Mouse (Mus musculus) CH12.LX (cell line): ENCODE data around the gene Ctnnd2. TPM values are rescaled to one million over a fixed set of nuclear protein-coding genes. Genes with fewer than 3 reads are reported as not detected.

Source experiments
- DNase-seq: peaks from one replicate; pipeline ENCODE4 v3.0.0-alpha.2; 2013; ENCODE audit errors: extremely low read depth
- H3K27ac ChIP-seq: 2 replicates; pipeline ENCODE4 v1.5.1; 2012; ENCODE audit warnings: low read depth, mild to moderate bottlenecking, control low read depth, moderate library complexity; ENCODE audit not compliant: insufficient read depth
- H3K27me3 ChIP-seq: replicated peaks from 2 replicates; pipeline ENCODE3; 2012; ENCODE audit warnings: inconsistent platforms
- H3K36me3 ChIP-seq, 2 experiments: replicated peaks in 1 of 2; 2 replicates each; pipeline versions ENCODE3 to v1.6.1; 2012; ENCODE audit warnings: inconsistent platforms in 1 of 2, low read length in 1 of 2, mild to moderate bottlenecking in 1 of 2, mixed read lengths in 1 of 2, moderate library complexity in 1 of 2; ENCODE audit not compliant: control insufficient read depth in 1 of 2, insufficient read depth in 1 of 2
- H3K4me1 ChIP-seq, 2 experiments: 2 replicates each; pipeline ENCODE4 v1.6.1; 2012; ENCODE audit warnings: inconsistent platforms in 1 of 2, moderate library complexity in 1 of 2; ENCODE audit not compliant: insufficient read depth in 2 of 2, control insufficient read depth in 1 of 2
- H3K4me2 ChIP-seq: 2 replicates; pipeline ENCODE4 v1.6.1; 2012; ENCODE audit warnings: low read depth, mild to moderate bottlenecking, control low read depth; ENCODE audit not compliant: poor library complexity, insufficient read depth, severe bottlenecking
- H3K4me3 ChIP-seq, 3 experiments: fragments of 150-350 bp in 1 of 3; sonication (generic) in 1 of 3; replicated peaks in 1 of 3; 2 replicates each; pipeline versions ENCODE3 to v1.5.1; 2011 to 2012; ENCODE audit warnings: low read depth in 2 of 3, low read length in 2 of 3, mild to moderate bottlenecking in 2 of 3, moderate library complexity in 2 of 3, control low read depth in 1 of 3, improper control_type of control experiment in 1 of 3, inconsistent platforms in 1 of 3, mixed read lengths in 1 of 3; ENCODE audit not compliant: poor library complexity in 1 of 3
- H3K79me2 ChIP-seq: replicated peaks from 2 replicates; pipeline ENCODE4 v1.6.1; 2012; ENCODE audit warnings: mild to moderate bottlenecking, moderate library complexity; ENCODE audit not compliant: control insufficient read depth, poor library complexity, insufficient read depth, severe bottlenecking; ENCODE audit errors: extremely low read depth
- H3K9ac ChIP-seq: 2 replicates; pipeline ENCODE4 v1.6.1; 2012; ENCODE audit warnings: low read depth, mild to moderate bottlenecking, control low read depth, moderate library complexity; ENCODE audit not compliant: insufficient read depth
- H3K9me3 ChIP-seq: replicated peaks from 2 replicates; pipeline ENCODE3; 2012; ENCODE audit warnings: low read length, inconsistent platforms, mixed read lengths
- BHLHE40 ChIP-seq: IDR thresholded peaks from 2 replicates; pipeline ENCODE4 v1.6.1; 2011; ENCODE audit warnings: mild to moderate bottlenecking, low read depth, low read length, improper control_type of control experiment
- CHD1 ChIP-seq: IDR thresholded peaks from 2 replicates; pipeline ENCODE4 v1.6.1; 2012; ENCODE audit warnings: low read depth, low read length, improper control_type of control experiment, inconsistent platforms
- CTCF ChIP-seq, 2 experiments: IDR thresholded peaks in 1 of 2; conservative IDR thresholded peaks in 1 of 2; 2 replicates each; pipeline ENCODE4 v1.5.1; 2011 to 2012; ENCODE audit warnings: low read depth in 2 of 2, low read length in 2 of 2, improper control_type of control experiment in 1 of 2, inconsistent platforms in 1 of 2, mild to moderate bottlenecking in 1 of 2, moderate library complexity in 1 of 2
- EP300 ChIP-seq: IDR thresholded peaks from 2 replicates; pipeline ENCODE4 v1.6.1; 2011; ENCODE audit warnings: low read length, improper control_type of control experiment
- GABPA ChIP-seq: IDR thresholded peaks from 2 replicates; pipeline ENCODE4 v1.6.1; 2012; ENCODE audit warnings: low read depth, low read length, improper control_type of control experiment, inconsistent platforms; ENCODE audit not compliant: insufficient replicate concordance
- IRF4 ChIP-seq: IDR thresholded peaks from 2 replicates; pipeline ENCODE4 v1.6.1; 2014; ENCODE audit warnings: low read depth, mild to moderate bottlenecking, inconsistent platforms, low read length, improper control_type of control experiment
- JUN ChIP-seq: IDR thresholded peaks from 2 replicates; pipeline ENCODE4 v1.6.1; 2011; ENCODE audit warnings: low read depth, mild to moderate bottlenecking, low read length, improper control_type of control experiment, moderate library complexity; ENCODE audit not compliant: insufficient read depth
- MAZ ChIP-seq: IDR thresholded peaks from 2 replicates; pipeline ENCODE4 v1.6.1; 2012; ENCODE audit warnings: low read depth, mild to moderate bottlenecking, inconsistent platforms, low read length, improper control_type of control experiment, moderate library complexity
- MXI1 ChIP-seq: IDR thresholded peaks from 2 replicates; pipeline ENCODE4 v1.6.1; 2011; ENCODE audit warnings: mild to moderate bottlenecking, low read depth, low read length, improper control_type of control experiment
- MYC ChIP-seq: IDR thresholded peaks from 2 replicates; pipeline ENCODE4 v1.6.1; 2011; ENCODE audit warnings: low read depth, mild to moderate bottlenecking, improper control_type of control experiment, low read length
- NRF1 ChIP-seq: IDR thresholded peaks from 2 replicates; pipeline ENCODE4 v1.6.1; 2014; ENCODE audit warnings: low read depth, mild to moderate bottlenecking, inconsistent platforms, low read length, improper control_type of control experiment, moderate library complexity
- POLR2A ChIP-seq: IDR thresholded peaks from 2 replicates; pipeline ENCODE4 v1.6.1; 2011; ENCODE audit warnings: low read depth, mild to moderate bottlenecking, improper control_type of control experiment, low read length
- POLR2AphosphoS2 ChIP-seq: IDR thresholded peaks from 2 replicates; pipeline ENCODE4 v1.6.1; 2011; ENCODE audit warnings: low read depth, low read length, improper control_type of control experiment
- RAD21 ChIP-seq: IDR thresholded peaks from 2 replicates; pipeline ENCODE4 v1.6.1; 2011; ENCODE audit warnings: low read depth, mild to moderate bottlenecking, low read length, improper control_type of control experiment, moderate library complexity
- SIN3A ChIP-seq: IDR thresholded peaks from 2 replicates; pipeline ENCODE4 v1.6.1; 2012; ENCODE audit warnings: low read length, improper control_type of control experiment, inconsistent platforms
- SMC3 ChIP-seq: IDR thresholded peaks from 2 replicates; pipeline ENCODE4 v1.6.1; 2011; ENCODE audit warnings: low read depth, low read length, improper control_type of control experiment
- TBP ChIP-seq: conservative IDR thresholded peaks from 2 replicates; pipeline ENCODE4 v1.6.1; 2011; ENCODE audit warnings: low read depth, low read length, improper control_type of control experiment
- USF1 ChIP-seq: IDR thresholded peaks from 2 replicates; pipeline ENCODE4 v1.6.1; 2014; ENCODE audit warnings: low read depth, mild to moderate bottlenecking, inconsistent platforms, low read length, improper control_type of control experiment
- USF2 ChIP-seq: conservative IDR thresholded peaks from 2 replicates; pipeline ENCODE4 v1.6.1; 2011; ENCODE audit warnings: low read depth, low read length, improper control_type of control experiment
- ZC3H11A ChIP-seq: IDR thresholded peaks from 2 replicates; pipeline ENCODE4 v1.6.1; 2012; ENCODE audit warnings: low read depth, mild to moderate bottlenecking, inconsistent platforms, low read length, improper control_type of control experiment
- ZMIZ1 ChIP-seq: IDR thresholded peaks from 2 replicates; pipeline ENCODE4 v1.6.1; 2012; ENCODE audit warnings: low read depth, mild to moderate bottlenecking, inconsistent platforms, low read length, improper control_type of control experiment
- ZNF384 ChIP-seq: IDR thresholded peaks from 2 replicates; pipeline ENCODE4 v1.6.1; 2012; ENCODE audit warnings: low read depth, low read length, improper control_type of control experiment, inconsistent platforms
- dilution Hi-C: fragments of 300-500 bp; cut with MboI; formaldehyde crosslinking; loops from 2 replicates; pipeline ENCODE4 v1.14.3; 2020; ENCODE audit warnings: low sequenced_read_pairs; ENCODE audit not compliant: extremely low pct_unique_long_range_greater_than_20kb, extremely low pct_ligation_motif_present
- in situ Hi-C: fragments of 300-500 bp; cut with MboI; formaldehyde crosslinking; loops from 3 replicates; pipeline ENCODE4 v1.14.3; 2019; ENCODE audit warnings: low sequenced_read_pairs, low pct_ligation_motif_present, low pct_unique_long_range_greater_than_20kb, mixed read lengths
- polyA plus RNA-seq: library from polyadenylated mRNA; unstranded; fragments of >175 nt; gene quantifications from 2 replicates; pipeline ENCODE4 v1.2.1, GENCODE M21; 2012; ENCODE audit warnings: low read depth; ENCODE audit not compliant: insufficient read length
- total RNA-seq, 2 experiments: library from RNA; depleted of rRNA; stranded (reverse); fragments of 300-350 nt in 1 of 2; fragments of >200 nt in 1 of 2; gene quantifications; 2 replicates each; pipeline ENCODE4 v1.2.3; 2012 to 2014

Gene Ctnnd2
- total and polyA plus RNA-seq, 3 experiments: 0.23 TPM; not detected in 2

DNA sequence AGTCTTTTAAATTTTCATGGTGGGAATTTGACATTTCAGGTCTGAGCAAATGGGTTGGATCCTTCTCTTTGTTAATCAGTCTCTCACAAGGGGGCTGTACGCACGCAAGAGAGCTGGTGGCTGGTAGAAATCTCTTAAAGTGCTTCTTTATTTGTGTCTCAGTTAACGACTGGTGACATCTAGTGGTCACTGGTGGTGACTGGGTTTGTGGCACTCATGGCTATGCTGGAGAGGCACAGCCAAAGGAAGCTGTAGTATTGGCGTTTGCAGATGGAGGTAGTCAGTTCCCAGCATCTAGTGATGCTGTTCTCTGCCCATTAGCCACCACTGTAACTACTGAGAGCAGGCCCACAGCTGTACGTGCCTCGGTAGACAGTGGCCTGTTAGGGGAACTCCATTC lies 568.3 kb downstream of the Ctnnd2 start:
- no peaks in the 10 kb centered on the region for H3K36me3 ChIP-seq
- no peak overlapping the region for H3K4me3 ChIP-seq
- in situ Hi-C loops (loop anchor here (10.0 to 25.0 kb wide), 2 partner anchors 206 to 303 kb away; no protein-coding TSS in a partner anchor), dilution Hi-C loops (no loop called here)
- H3K9me3 ChIP-seq: no peaks in the 10 kb centered on the region
- DNase-seq: peak; percentile 89
- H3K79me2 ChIP-seq: no peaks in the 10 kb centered on the region
- peak overlapping the region; percentile 53 for H3K4me2 ChIP-seq
- TF ChIP-seq ZC3H11A (peak; percentile 43), CHD1 (no peak), IRF4 (peak; percentile 32; the same call in 1 of the 2 replicates), ZNF384 (no peak), RAD21 (peak; percentile 89), CTCF (conservative IDR thresholded peaks at IDR 0.05 in 1 of 2, IDR thresholded peaks at IDR 0.05 in 1 of 2; ENCODE audit: low read depth in 2 of 2, low read length in 2 of 2) (peak; percentile 86 to 90), BHLHE40 (no peak), SIN3A (no peak), TBP (no peak), GABPA (no peak), SMC3 (peak; percentile 90), NRF1 (no peak)
- no peaks in the 10 kb centered on the region for H3K27me3 ChIP-seq
- H3K27ac ChIP-seq: no peak overlapping the region
- peaks cover 3 to 15% of the 10 kb centered on the region in 2 experiments; a peak in 3 of 4 replicates for H3K4me1 ChIP-seq
- H3K9ac ChIP-seq: no peak overlapping the region

DNA sequence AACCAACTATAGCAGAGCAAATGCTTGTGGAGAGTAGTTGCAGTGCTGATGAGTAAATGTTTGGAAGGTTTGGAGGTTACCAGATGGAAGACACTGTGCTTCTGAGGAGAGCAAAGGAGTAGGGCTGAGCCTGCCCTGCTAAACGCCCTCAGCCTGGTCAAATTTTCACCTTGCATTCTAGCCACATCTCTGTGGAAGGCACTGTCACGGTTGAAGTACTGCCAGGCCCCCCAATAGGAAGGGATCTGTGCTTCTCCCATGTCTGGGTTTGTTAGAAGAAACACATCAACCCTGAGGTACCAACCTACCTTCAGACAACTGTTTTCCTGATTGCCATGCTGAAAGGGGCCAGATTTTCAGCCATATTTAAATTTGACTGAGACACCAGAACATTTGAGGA lies 585.6 kb downstream of the Ctnnd2 start:
- Histone ChIP-seq H3K4me2 (no peak overlapping the region), H3K27ac (no peak overlapping the region), H3K36me3 (no peaks in the 10 kb centered on the region), H3K9me3 (no peaks in the 10 kb centered on the region), H3K27me3 (no peaks in the 10 kb centered on the region), H3K9ac (no peak overlapping the region), H3K4me3 (no peak overlapping the region), H3K79me2 (no peaks in the 10 kb centered on the region), H3K4me1 (0 out of 4 replicates have a peak, but pooled peaks cover 0 to 3% of the 10 kb centered on the region in 2 experiments)
- in situ Hi-C loops: no loop called here
- dilution Hi-C loops: no loop called here
- no peak for TF ChIP-seq RAD21
- DNase-seq: no peak

DNA sequence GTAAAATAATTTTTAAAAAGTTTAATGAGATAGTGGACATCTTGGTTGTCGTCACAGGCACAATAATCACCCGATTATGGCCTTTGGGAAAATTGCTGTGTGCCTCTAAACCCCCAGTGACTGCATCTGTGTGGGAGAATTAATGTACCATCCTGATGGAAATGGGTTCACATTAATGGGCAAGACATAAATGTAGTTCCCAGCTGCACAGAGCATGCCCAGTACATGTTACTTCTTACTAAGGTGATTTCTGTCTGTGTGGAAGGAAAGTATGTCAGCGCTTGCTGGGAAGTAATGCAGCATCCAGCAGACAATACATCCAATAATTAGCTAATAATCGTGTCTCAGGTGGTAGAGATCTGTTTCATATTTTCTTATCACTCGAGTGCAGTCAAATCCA lies 589.8 kb downstream of the Ctnnd2 start:
- Histone ChIP-seq H3K9me3 (no peaks in the 10 kb centered on the region), H3K4me3 (no peak overlapping the region), H3K27me3 (no peaks in the 10 kb centered on the region), H3K4me1 (peaks cover 2 to 7% of the 10 kb centered on the region in 2 experiments; a peak in 3 of 4 replicates), H3K27ac (no peak overlapping the region), H3K4me2 (no peak overlapping the region), H3K36me3 (no peaks in the 10 kb centered on the region), H3K9ac (no peak overlapping the region), H3K79me2 (no peaks in the 10 kb centered on the region)
- in situ Hi-C loops: no loop called here
- dilution Hi-C loops: no loop called here
- DNase-seq: no peak
- no peak for TF ChIP-seq POLR2AphosphoS2
- TF ChIP-seq USF2: no peak
- TF ChIP-seq ZMIZ1: no peak
- no peak for TF ChIP-seq USF1
- TF ChIP-seq SIN3A: no peak
- no peak for TF ChIP-seq MAZ
- TF ChIP-seq EP300: no peak
- no peak for TF ChIP-seq ZNF384
- no peak for TF ChIP-seq MYC
- no peak for TF ChIP-seq POLR2A
- TF ChIP-seq MXI1: no peak
- no peak for TF ChIP-seq JUN
